Mouse (Mus musculus): ENCODE data around the gene Tbc1d5.

The Tbc1d5 gene

DNA sequence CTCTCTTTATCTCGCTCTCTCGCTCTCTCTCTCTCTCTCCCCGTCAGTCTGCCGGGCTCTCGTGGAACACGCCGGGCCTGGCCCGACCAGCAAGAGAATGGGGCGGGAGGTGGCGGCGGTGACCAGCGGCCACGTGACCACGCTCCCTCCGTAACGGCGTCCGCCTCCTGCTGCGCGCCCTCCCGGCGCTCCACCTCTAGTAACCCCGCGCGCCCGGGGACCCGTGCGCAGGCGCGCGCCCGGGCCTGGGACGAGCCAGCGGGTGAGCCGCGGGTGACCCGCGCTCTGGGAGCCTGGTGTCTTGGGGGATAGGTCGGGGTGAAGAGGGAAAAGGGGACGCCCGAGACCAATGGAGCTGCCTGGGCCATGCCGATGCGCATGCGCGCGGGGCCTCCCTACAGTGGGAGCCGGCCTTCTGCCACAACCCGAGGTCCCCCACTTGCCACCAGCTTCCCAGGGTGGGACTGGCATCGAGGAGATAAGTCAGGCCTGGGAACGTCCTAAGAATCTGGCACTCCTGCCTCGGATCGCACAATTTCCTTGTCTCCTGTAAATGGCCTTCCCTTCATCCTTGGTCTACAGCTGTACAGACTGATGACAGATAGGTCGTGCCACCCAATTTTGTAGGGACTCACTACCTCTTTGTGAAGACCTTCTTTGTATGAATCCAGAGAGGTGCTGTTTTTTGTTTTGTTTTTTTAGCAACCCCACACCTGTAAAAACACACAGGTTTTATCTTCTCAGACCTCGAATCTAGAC, at the start of gene Tbc1d5:
Gene Tbc1d5 (minus strand): TSS at position 158 of the 759 bp plus-strand sequence.
- DNase-seq (ENCODE audit: low spot score), result peak; percentile 91

DNA sequence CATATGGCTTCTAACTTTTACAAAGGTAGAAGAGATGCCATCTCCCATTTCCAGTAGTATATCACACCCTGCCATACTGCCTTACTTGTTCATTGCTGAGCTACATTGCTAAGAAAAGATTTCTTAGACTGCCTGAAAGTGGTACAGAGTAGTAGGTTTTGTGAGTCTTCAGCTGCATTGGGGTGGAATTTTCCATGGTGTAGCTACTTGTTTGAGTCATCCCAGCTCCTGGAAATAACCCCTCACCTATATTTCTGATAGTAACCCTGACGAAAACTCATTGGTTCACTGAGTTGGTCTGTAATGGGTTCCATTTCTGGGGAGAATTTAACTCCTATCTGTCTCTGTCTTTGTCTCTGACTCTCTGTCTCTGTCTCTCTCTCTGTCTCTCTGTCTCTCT, 46.9 kb upstream of the Tbc1d5 start:
- no peak for DNase-seq (ENCODE audit: low spot score)

DNA sequence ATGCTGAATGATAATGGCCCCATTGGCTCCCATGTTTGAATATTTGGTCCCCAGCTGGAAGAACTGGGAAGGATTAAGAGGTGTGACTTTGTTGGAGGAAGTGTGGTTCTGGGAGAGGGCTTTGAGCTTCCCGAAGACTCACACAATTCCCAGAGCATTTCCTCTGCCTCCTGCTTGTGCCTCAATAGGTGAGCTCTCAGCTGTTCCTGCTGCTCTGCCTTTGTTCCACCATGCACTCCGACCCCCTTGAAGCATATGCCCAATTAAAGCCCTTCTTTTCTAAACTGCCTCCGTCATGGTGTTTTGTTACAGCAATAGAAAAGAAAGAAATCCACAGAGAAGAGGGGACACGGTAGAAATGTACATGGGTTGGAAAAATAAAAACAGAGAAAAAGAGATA, 44.0 kb upstream of the Tbc1d5 start:
- no peak for DNase-seq (ENCODE audit: low spot score)

DNA sequence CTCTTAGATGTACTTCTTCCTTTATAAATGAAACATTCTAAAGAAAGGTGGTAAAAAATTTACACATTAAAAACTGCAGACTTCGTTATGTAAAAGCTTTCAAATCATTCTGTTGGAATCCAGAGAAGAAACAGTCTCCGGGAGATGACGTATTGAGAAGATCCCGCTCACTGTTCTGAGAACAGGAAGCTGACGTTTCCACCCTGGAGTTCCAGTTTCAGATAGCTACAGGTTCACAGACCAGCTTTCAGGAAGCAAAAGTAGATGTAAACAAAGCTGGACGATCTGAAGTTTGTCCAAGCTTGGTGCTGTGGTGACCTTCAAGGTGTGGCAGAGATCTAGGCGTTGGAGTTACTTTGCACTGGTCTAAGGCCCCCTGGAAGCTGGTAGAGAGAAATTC, 41.9 kb upstream of the Tbc1d5 start:
- DNase-seq (ENCODE audit: low spot score), result no peak

DNA sequence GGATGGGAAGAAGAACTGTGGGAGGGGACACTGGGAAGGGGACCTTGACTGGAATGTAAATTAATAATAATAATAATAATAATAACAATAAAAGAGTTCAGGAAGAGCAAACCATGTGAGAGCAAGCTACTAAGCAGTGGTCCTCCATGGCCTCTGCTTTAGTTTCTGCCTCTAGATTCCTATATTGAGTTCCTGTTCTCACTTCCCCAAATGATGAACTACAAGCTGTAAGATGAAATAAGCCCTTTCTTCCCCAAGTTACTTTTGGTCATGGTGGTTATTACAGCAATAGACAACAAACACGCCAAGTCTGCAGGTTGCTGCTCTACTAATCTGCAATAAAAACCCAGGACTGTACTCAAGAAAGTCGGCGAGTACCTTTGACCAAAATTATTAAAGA, 40.7 kb upstream of the Tbc1d5 start:
- no peak for DNase-seq (ENCODE audit: low spot score)

DNA sequence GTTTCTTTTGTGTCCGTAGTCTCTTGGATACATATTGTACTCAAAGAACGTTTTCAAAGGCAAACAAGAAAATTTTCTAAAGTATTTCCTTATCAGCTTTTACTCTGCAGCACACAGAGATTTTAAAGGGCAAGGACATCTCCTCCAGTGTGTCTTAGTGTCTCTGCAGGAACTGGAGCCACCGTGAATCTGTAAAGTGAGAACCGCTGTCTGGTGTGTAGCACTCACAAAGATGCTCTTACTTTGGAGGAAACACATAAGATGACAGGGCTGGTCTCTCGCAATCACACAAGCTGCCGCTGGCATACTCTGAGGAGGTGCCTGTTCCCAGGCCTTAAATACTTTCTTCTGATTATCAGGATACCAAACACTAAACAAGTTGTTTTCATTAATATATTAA, 37.3 kb upstream of the Tbc1d5 start:
- no peak for DNase-seq (ENCODE audit: low spot score)

DNA sequence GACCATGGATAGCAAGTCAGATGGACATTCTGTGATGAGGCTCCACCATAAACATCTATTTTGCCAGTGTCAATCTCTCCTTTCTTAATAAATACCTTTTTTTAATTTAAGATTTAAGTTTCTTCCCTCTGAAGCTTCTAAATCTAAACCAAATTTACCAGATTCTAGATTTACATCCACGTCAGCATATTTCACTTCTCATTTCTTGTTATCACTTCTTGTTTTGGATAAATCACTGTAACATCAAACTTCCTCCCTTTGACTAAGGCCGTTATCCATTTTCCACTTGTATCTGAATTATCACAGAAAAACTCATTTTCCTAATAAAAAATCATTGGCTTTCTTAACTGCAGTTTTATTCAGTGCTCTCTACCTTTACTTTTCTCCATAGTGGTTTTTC, 30.4 kb upstream of the Tbc1d5 start:
- DNase-seq (ENCODE audit: low spot score), result no peak

DNA sequence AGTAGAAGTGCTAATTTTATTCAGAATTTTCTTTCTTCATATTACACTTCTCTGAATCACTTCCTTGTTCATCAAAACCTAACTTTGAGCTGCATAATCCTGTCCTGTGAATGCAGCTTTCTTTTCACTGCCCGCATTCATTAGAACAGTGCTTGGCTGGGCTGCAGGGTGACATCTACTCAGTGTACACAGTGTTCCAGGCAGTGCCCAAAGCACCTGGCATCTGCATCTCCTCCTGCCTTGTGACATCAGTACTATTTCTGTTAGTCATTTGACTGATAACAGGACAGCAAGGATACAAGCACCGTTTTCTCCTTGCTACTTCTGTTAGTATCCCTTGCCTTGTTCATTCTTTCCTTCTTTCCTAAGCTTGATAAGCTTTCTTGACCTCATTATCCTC, 25.5 kb upstream of the Tbc1d5 start:
- no peak for DNase-seq (ENCODE audit: low spot score)

DNA sequence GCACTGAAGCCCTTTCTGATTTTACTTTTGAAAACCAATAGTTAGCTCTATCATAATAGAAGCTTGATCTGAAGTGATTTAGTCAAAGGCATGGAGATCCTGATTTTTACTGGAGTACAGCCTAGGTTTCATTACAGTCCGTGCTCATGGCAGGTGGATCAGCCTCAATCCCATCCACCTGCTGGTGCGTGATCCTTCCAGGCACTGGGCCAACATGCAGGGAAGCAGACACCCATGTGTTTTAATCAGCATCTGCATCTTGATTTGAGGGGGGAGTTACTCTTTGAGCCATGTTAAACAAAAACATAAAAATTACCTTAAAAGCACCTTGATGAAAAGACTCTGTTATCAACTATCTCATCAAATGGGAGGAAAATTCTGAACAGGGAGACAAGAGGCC, 16.4 kb upstream of the Tbc1d5 start:
- no peak for DNase-seq (ENCODE audit: low spot score)

DNA sequence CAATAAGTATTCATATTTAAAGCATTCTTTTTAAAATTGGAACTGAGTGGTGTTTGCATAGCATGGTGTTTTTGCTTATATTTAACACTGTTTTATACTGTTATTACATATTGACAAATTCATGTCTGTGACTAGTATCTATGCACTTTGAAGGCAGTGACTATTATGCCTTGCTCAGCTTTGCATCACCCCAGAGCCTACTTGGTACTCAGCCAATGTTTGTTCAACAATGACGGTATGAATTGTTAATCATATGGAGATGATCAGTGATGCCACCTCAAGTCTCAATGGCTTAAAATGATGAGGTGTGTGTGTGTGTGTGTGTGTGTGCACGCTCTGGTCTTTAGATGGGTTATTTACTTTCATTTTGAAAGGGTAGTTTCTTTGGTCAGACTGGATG, 15.6 kb upstream of the Tbc1d5 start:
- no peak for DNase-seq (ENCODE audit: low spot score)

DNA sequence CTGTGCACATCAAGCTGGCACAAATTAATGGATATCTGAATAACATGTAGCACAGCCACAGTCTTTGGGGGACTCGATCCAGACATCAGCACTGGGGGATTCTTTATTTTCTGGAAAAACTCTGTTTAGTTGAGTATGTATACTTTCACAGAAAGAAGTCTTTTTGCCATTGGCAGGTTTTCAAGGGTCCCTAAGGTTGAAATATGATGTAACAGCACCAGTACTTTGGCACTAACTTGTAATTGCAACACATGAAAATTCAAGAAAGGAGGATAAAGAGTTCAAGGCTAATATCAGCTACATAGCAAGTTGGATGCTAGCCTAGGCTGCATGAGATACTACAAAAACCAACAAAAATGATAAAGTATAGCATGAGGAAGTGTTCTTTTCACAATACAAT, 12.2 kb upstream of the Tbc1d5 start:
- no peak for DNase-seq (ENCODE audit: low spot score)

DNA sequence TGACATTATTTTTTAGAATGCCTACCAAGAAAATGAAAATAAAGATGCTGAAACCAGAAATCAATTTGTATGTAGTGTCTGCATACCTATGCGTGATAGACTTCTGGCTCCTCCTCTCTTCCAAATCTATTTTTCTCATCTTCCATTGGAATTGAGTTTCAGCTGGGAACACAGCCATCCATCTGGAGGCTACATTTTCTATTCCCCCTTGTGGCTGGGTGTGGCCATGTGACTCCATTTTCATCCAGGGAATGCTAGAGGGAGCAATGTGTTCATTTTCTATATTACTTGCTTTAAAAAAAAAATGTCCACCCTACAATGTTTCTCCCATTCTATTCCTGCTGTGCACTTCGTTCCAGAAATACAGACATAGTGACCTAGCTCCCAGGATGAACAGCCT, 3.6 kb upstream of the Tbc1d5 start:
- DNase-seq (ENCODE audit: low spot score), result no peak

DNA sequence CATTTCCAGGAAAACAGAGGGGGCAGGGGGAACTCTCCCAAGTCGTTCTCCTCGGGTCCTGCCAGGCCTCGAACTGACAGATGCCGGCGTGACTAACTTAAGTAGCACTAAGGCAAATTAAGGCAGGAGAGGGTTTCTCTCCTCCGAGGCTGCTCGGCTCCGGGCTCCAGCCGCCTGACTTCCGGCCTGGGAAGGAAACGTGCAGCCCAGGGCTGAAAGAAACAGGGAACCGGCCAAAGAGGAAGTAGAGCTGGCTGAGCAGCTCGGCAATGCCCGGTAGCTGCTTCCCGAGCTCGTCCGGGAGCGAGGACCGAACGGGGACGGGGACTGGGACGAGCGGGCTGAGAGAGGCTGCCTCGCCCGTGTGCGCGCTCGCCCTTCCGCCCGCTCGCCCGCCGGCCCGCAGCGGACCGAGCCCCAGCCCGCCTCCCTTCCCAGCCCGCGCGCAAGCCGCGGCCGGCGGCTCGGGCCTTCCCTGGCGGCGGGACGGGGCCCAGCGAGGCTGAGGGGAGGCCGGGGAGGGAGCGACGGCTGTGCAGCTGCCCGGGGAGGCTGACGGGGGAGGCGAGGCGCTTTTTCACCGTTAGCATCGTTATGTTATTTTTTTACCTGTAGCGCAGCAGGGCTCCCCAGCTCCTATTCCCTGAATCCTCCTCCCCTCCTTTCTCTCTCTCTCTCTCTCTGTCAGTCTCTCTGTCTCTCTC, 509 bp downstream of the Tbc1d5 start:
- peak; percentile 72 for DNase-seq (ENCODE audit: low spot score)

DNA sequence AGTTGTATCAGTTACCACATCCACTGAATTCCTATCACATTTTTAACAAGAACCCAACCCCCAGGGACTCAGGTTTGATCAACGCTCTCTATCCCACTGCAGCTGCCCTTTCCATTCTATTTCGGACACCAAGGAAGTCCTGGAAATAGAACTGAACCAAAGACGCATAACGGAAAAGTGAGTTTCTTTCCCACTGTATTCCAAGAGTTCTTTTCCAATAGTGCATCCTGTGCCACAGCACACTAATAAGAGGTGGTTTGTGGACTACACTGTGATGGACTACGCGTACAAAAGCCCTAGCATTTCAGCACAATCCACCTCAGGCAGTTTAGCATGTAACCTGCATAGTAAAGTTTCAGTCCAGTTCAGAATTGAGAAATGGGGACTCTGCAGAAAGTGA, 1.2 kb downstream of the Tbc1d5 start:
- DNase-seq (ENCODE audit: low spot score), result no peak

DNA sequence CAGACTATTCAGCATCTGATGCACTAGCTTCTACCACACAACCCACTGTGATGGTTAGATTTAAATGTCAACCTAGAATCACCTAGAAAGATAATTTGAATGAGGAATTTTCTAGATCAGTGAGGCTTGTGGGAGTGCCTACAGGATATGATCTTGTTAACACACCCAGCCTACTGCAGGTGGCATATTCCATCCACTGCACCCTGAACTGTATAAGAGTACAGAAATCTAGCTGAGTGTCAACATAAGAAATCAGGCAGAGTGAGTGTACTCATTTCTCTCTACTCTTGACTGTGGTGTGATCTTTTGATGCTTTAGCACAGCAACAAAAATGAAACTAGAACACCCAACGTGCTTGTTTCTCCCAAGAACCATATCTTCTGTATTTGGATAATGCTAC, 6.8 kb downstream of the Tbc1d5 start:
- no peak for DNase-seq (ENCODE audit: low spot score)

DNA sequence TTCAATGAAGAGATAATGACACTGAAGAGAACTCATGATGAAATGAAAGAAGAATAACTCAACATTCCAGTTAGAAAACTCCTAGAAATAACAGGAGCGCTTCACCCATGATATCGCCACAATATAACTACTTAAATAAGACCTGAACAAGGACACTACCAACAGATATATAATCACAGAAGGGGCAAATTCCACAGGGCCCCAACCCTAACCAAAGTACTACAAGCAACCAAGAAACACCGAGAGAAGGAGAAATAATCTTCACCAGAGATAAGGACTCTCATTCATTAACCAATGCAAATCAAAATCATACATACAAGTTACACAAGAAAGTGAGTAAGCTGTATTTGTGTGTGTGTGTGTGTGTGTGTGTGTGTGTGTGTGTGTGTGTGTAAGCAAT, 7.6 kb downstream of the Tbc1d5 start:
- no peak for DNase-seq (ENCODE audit: low spot score)

DNA sequence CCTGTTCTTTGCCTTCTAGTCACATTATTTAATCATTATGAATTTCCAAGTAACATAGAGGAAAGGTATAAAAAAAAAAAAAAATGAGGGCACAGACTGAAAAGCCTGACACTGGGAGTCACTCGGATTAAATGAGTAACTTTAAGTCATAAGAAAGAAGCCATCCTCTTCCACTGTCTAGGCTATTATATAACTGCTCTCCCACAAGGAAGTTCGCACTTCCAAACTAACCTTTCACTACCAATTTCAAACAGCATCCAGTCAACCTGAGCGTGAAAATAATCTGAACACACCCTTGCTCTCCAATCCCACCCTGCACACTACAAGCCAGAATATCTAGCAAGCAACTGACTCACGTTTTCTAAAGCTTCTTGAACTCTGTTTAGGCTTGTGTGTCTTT, 9.2 kb downstream of the Tbc1d5 start:
- DNase-seq (ENCODE audit: low spot score), result no peak

DNA sequence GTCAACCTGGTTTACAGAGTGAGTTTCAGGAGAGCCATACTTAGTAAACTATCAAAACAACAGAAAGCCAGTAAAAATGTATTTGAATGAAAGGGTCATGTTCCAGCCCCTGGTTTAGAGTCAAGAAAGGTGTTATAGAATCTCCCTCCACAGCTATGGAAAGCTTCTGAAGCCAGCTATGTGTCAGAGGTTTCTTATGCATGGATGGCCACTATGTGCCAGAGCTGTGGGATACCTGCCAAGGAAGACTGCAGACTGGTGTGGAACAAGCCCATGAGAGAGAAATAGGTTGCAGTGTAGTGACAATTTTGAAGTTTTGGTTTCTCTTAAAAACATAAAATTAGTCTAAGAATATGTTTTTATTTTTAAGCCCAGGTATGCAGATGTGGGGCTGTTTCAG, 16.8 kb downstream of the Tbc1d5 start:
- no peak for DNase-seq (ENCODE audit: low spot score)

DNA sequence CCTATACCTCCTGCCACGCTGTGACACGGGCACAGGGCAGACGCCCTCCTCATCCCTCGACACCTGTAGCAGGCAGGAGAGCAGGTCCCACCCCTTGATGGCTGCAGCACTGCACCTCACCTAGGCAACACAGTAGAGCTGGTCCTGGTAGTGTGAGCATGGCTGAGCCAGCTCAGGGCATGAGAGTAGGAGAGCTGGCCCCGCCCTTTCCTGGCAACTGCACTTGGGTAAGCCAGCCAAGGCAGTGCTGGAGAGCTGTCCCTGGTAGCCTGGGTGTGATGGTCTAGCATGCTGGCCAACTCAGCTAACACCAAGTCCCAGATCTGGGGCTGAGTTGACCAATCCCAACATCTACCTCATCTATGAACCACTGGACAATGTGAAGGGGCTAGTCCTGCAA, 19.9 kb downstream of the Tbc1d5 start:
- DNase-seq (ENCODE audit: low spot score), result no peak

DNA sequence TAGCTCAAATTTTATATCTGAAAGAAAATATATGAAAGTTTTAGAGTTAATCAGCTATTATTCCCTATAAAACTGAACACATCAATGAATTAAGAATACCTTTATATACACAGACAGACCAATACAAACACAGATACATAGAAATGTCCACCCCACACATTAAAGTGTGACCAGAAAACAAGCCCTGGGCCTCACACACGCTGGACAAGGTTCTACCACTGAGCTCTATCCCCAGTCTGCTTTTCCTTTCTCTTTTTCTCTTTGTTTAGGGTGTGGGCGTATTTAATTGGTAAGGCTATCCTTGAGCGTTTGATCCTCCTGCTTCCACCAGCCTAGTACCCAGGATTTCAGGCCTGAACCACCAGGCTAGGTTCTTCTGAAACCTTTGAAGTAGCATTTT, 28.2 kb downstream of the Tbc1d5 start:
- DNase-seq (ENCODE audit: low spot score), result no peak

DNA sequence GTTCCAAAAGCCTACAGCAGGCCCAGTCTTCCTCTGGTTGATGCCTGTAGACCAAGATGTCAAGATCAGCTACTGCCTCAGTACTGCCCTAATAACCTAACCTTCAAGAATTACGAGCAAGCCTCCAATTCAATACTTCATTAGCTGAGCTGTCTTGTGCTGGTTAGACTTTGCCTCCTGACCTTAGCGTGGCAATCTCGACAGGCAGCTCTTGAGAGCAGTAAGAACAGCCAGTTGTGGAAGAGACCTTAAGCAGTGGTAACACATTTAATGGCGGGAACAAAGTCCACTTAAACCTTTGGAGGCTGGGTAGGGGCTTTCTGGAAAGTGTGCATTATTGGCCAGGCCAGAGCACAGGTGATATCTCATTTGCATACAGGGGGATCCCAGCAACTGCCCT, 34.2 kb downstream of the Tbc1d5 start:
- peak; percentile 3 for DNase-seq (ENCODE audit: low spot score)

DNA sequence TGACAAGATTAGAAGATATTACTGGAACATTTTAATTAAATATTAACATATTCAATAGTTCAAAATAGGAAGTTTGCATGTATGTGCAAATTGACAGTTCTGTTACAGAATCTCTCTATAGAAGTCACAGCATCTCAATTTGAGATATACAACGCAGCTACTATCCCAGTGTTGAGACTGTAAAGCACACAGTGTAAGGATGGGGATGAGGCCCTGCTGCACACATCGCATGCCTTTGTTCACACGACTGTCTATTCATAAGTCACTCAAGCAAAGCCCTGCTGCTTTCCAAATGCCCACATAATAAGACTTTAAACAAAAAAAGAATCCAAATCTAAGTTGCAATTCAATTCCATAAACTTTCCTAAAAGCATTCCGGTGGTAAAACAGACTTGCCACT, 37.1 kb downstream of the Tbc1d5 start:
- no peak for DNase-seq (ENCODE audit: low spot score)

DNA sequence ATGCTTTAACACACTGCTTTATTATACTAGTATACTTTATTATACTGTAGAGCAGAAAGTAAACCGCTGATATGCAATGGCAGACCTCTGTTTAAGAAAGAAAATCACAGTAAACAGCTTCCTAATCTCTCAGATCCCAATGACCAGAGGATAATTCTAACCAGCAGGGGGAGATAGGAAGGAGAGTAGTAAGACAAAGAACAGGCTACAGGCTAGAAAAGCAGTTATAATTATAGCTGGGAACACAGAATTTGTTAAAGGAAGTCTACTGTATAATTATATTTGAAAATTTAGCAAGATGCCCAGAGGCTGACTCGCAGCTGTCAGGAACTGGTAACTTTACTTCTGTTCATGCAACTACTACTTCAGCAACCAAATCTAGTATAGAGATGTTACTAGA, 68.0 kb downstream of the Tbc1d5 start:
- DNase-seq (ENCODE audit: low spot score), result no peak

DNA sequence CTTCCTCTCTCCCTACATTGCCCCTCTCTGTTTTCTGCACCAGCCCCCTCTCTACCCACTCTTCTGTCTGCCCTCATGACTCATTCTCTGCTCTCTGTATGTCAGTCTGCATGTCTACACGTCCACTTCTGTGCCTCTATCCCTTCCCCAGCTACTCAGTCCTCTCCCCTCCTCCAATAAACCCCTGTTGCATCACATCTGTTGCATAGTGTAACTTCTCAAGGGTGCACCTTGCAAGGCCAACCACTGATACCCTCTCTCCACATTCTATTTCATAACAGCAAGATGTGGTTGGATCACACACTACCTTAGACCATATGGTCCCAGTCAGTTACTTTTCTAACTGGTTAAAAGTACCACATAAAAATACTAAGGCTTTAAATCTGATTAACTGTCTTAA, 74.9 kb downstream of the Tbc1d5 start:
- no peak for DNase-seq (ENCODE audit: low spot score)
